Mouse (Mus musculus) lung, adult 2 months (tissue): ENCODE results near the gene Aup1.

Experiments
- CTCF ChIP-seq: fragments of 200-500 bp; IDR thresholded peaks from 2 replicates; pipeline ENCODE4 v1.5.1; 2011; ENCODE audit warnings: mild to moderate bottlenecking, low read length, control low read depth; ENCODE audit not compliant: insufficient read depth
- POLR2A ChIP-seq: fragments of 200-500 bp; IDR thresholded peaks from 2 replicates; pipeline ENCODE4 v1.6.1; 2011; ENCODE audit warnings: low read depth, mild to moderate bottlenecking, control low read depth, low read length, borderline replicate concordance; ENCODE audit errors: extremely low read depth

- no peak for TF ChIP-seq POLR2A
- no peak for TF ChIP-seq CTCF
These were observed 37.1 kb upstream of the Aup1 start for GRCm38 (mm10) chr6:83017190-83017589.
